Mouse (Mus musculus): ENCODE data around the gene Igfbp3. TPM values are rescaled to one million over a fixed set of nuclear protein-coding genes. Genes with fewer than 3 reads are reported as not detected.

The Igfbp3 gene
- polyA plus RNA-seq, 1 experiment, result 0.16 TPM

GRCm38 (mm10) chr11:7215703-7216102, 2.0 kb upstream of the Igfbp3 start:
- Histone ChIP-seq H3K36me3 (ENCODE audit: control insufficient read depth, insufficient read depth) (no peaks in the 10 kb centered on the region), H3ac (ENCODE audit: control insufficient read depth, insufficient read length, low read depth) (no peak overlapping the region), H3K79me3 (ENCODE audit: low read depth) (no peaks in the 10 kb centered on the region), H3K27me3 (ENCODE audit: control insufficient read depth, insufficient read depth, insufficient read length) (peaks cover 6% of the 10 kb centered on the region), H3K79me2 (ENCODE audit: control insufficient read depth, insufficient read depth) (no peaks in the 10 kb centered on the region), H3K4me3 (ENCODE audit: insufficient read depth, poor library complexity, severe bottlenecking) (no peak overlapping the region)
- TF ChIP-seq FOSL1 (IDR thresholded peaks at IDR 0.05; ENCODE audit: insufficient read depth, low read length, poor library complexity, severe bottlenecking), result no peak
- TF ChIP-seq CEBPB (IDR thresholded peaks at IDR 0.05; ENCODE audit: low read depth), result no peak
- TF ChIP-seq MYOD1 (IDR thresholded peaks at IDR 0.05; ENCODE audit: control insufficient read depth, insufficient read length, low read depth), result no peak
- no peak for TF ChIP-seq MYOG (IDR thresholded peaks at IDR 0.05; ENCODE audit: control insufficient read depth, extremely low read depth, insufficient read length)
- TF ChIP-seq USF1 (IDR thresholded peaks at IDR 0.05; ENCODE audit: low read depth), result no peak
- TF ChIP-seq MAX (IDR thresholded peaks at IDR 0.05), result no peak
- no peak for TF ChIP-seq CTCF (IDR thresholded peaks at IDR 0.05; ENCODE audit: control insufficient read depth, insufficient read depth, insufficient read length)

GRCm38 (mm10) chr11:7214761-7215160, 1.0 kb upstream of the Igfbp3 start:
- Histone ChIP-seq H3K36me3 (ENCODE audit: control insufficient read depth, insufficient read depth) (no peaks in the 10 kb centered on the region), H3K79me3 (ENCODE audit: low read depth) (no peaks in the 10 kb centered on the region), H3K79me2 (ENCODE audit: control insufficient read depth, insufficient read depth) (no peaks in the 10 kb centered on the region), H3K4me3 (ENCODE audit: insufficient read depth, poor library complexity, severe bottlenecking) (no peak overlapping the region), H3K27me3 (ENCODE audit: control insufficient read depth, insufficient read depth, insufficient read length) (peaks cover 6% of the 10 kb centered on the region), H3ac (ENCODE audit: control insufficient read depth, insufficient read length, low read depth) (no peak overlapping the region)
- no peak for TF ChIP-seq CEBPB (IDR thresholded peaks at IDR 0.05; ENCODE audit: low read depth)
- no peak for TF ChIP-seq FOSL1 (IDR thresholded peaks at IDR 0.05; ENCODE audit: insufficient read depth, low read length, poor library complexity, severe bottlenecking)
- TF ChIP-seq USF1 (IDR thresholded peaks at IDR 0.05; ENCODE audit: low read depth), result no peak
- TF ChIP-seq MYOD1 (IDR thresholded peaks at IDR 0.05; ENCODE audit: control insufficient read depth, insufficient read length, low read depth), result no peak
- TF ChIP-seq MAX (IDR thresholded peaks at IDR 0.05), result no peak
- no peak for TF ChIP-seq CTCF (IDR thresholded peaks at IDR 0.05; ENCODE audit: control insufficient read depth, insufficient read depth, insufficient read length)
- no peak for TF ChIP-seq MYOG (IDR thresholded peaks at IDR 0.05; ENCODE audit: control insufficient read depth, extremely low read depth, insufficient read length)

DNA sequence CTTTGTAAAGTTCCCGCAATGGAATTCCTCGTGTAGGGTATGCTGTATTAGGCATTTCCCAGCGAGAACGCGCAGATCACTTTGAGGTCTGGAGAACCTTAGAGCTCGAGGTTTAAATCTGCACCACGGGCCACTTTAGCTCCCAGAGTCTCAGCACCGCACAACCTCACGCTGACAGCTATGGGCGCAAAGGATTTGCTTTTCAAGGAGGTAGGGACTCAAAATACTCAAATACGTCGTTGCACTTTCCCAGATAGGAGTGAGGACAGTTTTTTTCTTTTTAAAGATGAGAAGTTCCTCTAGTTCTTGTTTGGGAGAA, 578 bp upstream of the Igfbp3 start:
- Histone ChIP-seq H3K4me3 (ENCODE audit: insufficient read depth, poor library complexity, severe bottlenecking) (no peak overlapping the region), H3K27me3 (ENCODE audit: control insufficient read depth, insufficient read depth, insufficient read length) (peaks cover 6% of the 10 kb centered on the region), H3K79me3 (ENCODE audit: low read depth) (no peaks in the 10 kb centered on the region), H3K79me2 (ENCODE audit: control insufficient read depth, insufficient read depth) (no peaks in the 10 kb centered on the region), H3K36me3 (ENCODE audit: control insufficient read depth, insufficient read depth) (no peaks in the 10 kb centered on the region), H3ac (ENCODE audit: control insufficient read depth, insufficient read length, low read depth) (no peak overlapping the region)
- TF ChIP-seq FOSL1 (IDR thresholded peaks at IDR 0.05; ENCODE audit: insufficient read depth, low read length, poor library complexity, severe bottlenecking) (no peak), CTCF (IDR thresholded peaks at IDR 0.05; ENCODE audit: control insufficient read depth, insufficient read depth, insufficient read length) (no peak), MYOD1 (IDR thresholded peaks at IDR 0.05; ENCODE audit: control insufficient read depth, insufficient read length, low read depth) (no peak), CEBPB (IDR thresholded peaks at IDR 0.05; ENCODE audit: low read depth) (no peak), MAX (IDR thresholded peaks at IDR 0.05) (no peak), MYOG (IDR thresholded peaks at IDR 0.05; ENCODE audit: control insufficient read depth, extremely low read depth, insufficient read length) (no peak), USF1 (IDR thresholded peaks at IDR 0.05; ENCODE audit: low read depth) (no peak)

DNA sequence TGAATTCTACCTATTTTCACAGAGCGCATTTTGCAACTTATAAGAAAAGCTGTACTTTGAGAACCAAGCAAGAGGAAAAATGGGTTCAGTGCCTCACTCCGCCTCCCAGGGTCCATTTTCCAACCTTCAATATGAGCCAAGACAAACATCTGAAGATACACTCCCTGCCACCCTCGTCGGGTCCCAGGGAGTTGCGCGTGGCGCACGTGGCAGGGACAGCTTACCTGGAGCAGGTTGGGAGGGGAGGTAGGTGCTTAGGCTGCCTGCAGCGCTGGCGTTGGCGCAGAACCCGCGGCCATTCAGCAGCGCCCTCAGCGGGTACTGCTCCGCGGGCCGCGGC, 592 bp downstream of the Igfbp3 start:
- no peak for TF ChIP-seq MYOG (IDR thresholded peaks at IDR 0.05; ENCODE audit: control insufficient read depth, extremely low read depth, insufficient read length)
- TF ChIP-seq CEBPB (IDR thresholded peaks at IDR 0.05; ENCODE audit: low read depth), result no peak
- no peak for TF ChIP-seq USF1 (IDR thresholded peaks at IDR 0.05; ENCODE audit: low read depth)
- TF ChIP-seq FOSL1 (IDR thresholded peaks at IDR 0.05; ENCODE audit: insufficient read depth, low read length, poor library complexity, severe bottlenecking), result no peak
- no peak for TF ChIP-seq MYOD1 (IDR thresholded peaks at IDR 0.05; ENCODE audit: control insufficient read depth, insufficient read length, low read depth)
- no peak for TF ChIP-seq CTCF (IDR thresholded peaks at IDR 0.05; ENCODE audit: control insufficient read depth, insufficient read depth, insufficient read length)
- no peak for TF ChIP-seq MAX (IDR thresholded peaks at IDR 0.05)
- Histone ChIP-seq H3ac (ENCODE audit: control insufficient read depth, insufficient read length, low read depth) (no peak overlapping the region), H3K4me3 (ENCODE audit: insufficient read depth, poor library complexity, severe bottlenecking) (no peak overlapping the region), H3K36me3 (ENCODE audit: control insufficient read depth, insufficient read depth) (no peaks in the 10 kb centered on the region), H3K27me3 (ENCODE audit: control insufficient read depth, insufficient read depth, insufficient read length) (peaks cover 6% of the 10 kb centered on the region), H3K79me2 (ENCODE audit: control insufficient read depth, insufficient read depth) (no peaks in the 10 kb centered on the region), H3K79me3 (ENCODE audit: low read depth) (no peaks in the 10 kb centered on the region)

- H3K4me3 ChIP-seq (ENCODE audit: insufficient read depth, poor library complexity, severe bottlenecking), result no peak overlapping the region
- TF ChIP-seq FOSL1 (IDR thresholded peaks at IDR 0.05; ENCODE audit: insufficient read depth, low read length, poor library complexity, severe bottlenecking) (no peak), MYOD1 (IDR thresholded peaks at IDR 0.05; ENCODE audit: control insufficient read depth, insufficient read length, low read depth) (no peak), CEBPB (IDR thresholded peaks at IDR 0.05; ENCODE audit: low read depth) (no peak), USF1 (IDR thresholded peaks at IDR 0.05; ENCODE audit: low read depth) (no peak), MYOG (IDR thresholded peaks at IDR 0.05; ENCODE audit: control insufficient read depth, extremely low read depth, insufficient read length) (no peak), MAX (IDR thresholded peaks at IDR 0.05) (no peak), CTCF (IDR thresholded peaks at IDR 0.05; ENCODE audit: control insufficient read depth, insufficient read depth, insufficient read length) (no peak)
- H3K27me3 ChIP-seq (ENCODE audit: control insufficient read depth, insufficient read depth, insufficient read length), result peaks cover 6% of the 10 kb centered on the region
- H3K36me3 ChIP-seq (ENCODE audit: control insufficient read depth, insufficient read depth), result no peaks in the 10 kb centered on the region
- no peak overlapping the region for H3ac ChIP-seq (ENCODE audit: control insufficient read depth, insufficient read length, low read depth)
- no peaks in the 10 kb centered on the region for H3K79me3 ChIP-seq (ENCODE audit: low read depth)
- H3K79me2 ChIP-seq (ENCODE audit: control insufficient read depth, insufficient read depth), result no peaks in the 10 kb centered on the region
Observed at GRCm38 (mm10) chr11:7212126-7212798, 1.5 kb downstream of the Igfbp3 start.
